Mouse (Mus musculus) ES-E14 (cell line): ENCODE results near the gene Tfpt. TPM values are rescaled to one million over a fixed set of nuclear protein-coding genes. Genes with fewer than 3 reads are reported as not detected.

Experiments used
- DNase-seq: peaks from one replicate; pipeline ENCODE4 v3.0.0-alpha.2; 2013; ENCODE audit warnings: low read depth, low spot score
- H3K27ac ChIP-seq: 2 replicates; pipeline ENCODE4 v1.5.1; 2012; ENCODE audit warnings: low read depth, mild to moderate bottlenecking, low read length, moderate library complexity, mixed read lengths; ENCODE audit not compliant: poor library complexity, insufficient read depth, severe bottlenecking
- H3K36me3 ChIP-seq: 2 replicates; pipeline ENCODE4 v1.6.1; 2012; ENCODE audit warnings: mild to moderate bottlenecking, low read length, moderate library complexity, mixed read lengths; ENCODE audit not compliant: control insufficient read depth, poor library complexity, insufficient read depth, severe bottlenecking
- H3K4me1 ChIP-seq, 2 experiments: fragments of 150-350 bp in 1 of 2; sonication (generic) in 1 of 2; 2 replicates each; pipeline ENCODE4 v1.6.1; 2012; ENCODE audit warnings: low read length in 2 of 2, mild to moderate bottlenecking in 1 of 2, mixed read lengths in 1 of 2; ENCODE audit not compliant: control insufficient read depth in 2 of 2, insufficient read depth in 2 of 2, poor library complexity in 1 of 2
- H3K4me3 ChIP-seq, 2 experiments: fragments of 150-350 bp in 1 of 2; sonication (generic) in 1 of 2; 2 replicates each; pipeline ENCODE4 v1.5.1; 2012; ENCODE audit warnings: low read length in 2 of 2, low read depth in 1 of 2, mild to moderate bottlenecking in 1 of 2, mixed read lengths in 1 of 2; ENCODE audit not compliant: insufficient read depth in 1 of 2, poor library complexity in 1 of 2, severe bottlenecking in 1 of 2
- H3K9ac ChIP-seq: 2 replicates; pipeline ENCODE4 v1.6.1; 2012; ENCODE audit warnings: low read depth, mild to moderate bottlenecking, low read length, mixed read lengths; ENCODE audit not compliant: poor library complexity, insufficient read depth, severe bottlenecking
- H3K9me3 ChIP-seq: fragments of 150-350 bp; sonication (generic); 2 replicates; pipeline ENCODE4 v1.6.1; 2012; ENCODE audit warnings: low read depth, mild to moderate bottlenecking, low read length; ENCODE audit not compliant: control insufficient read depth, insufficient read depth
- CHD2 ChIP-seq: IDR thresholded peaks from 2 replicates; pipeline ENCODE4 v1.6.1; 2014; ENCODE audit warnings: mild to moderate bottlenecking, low read depth, low read length, inconsistent platforms
- HCFC1 ChIP-seq: IDR thresholded peaks from 2 replicates; pipeline ENCODE4 v1.6.1; 2012; ENCODE audit warnings: low read length, inconsistent platforms, borderline replicate concordance; ENCODE audit not compliant: insufficient read depth
- MAFK ChIP-seq: IDR thresholded peaks from 2 replicates; pipeline ENCODE4 v1.6.1; 2014; ENCODE audit warnings: mild to moderate bottlenecking, low read depth, low read length, inconsistent platforms; ENCODE audit not compliant: insufficient read depth
- ZC3H11A ChIP-seq: IDR thresholded peaks from 2 replicates; pipeline ENCODE4 v1.6.1; 2012; ENCODE audit warnings: low read depth, mild to moderate bottlenecking, inconsistent platforms, low read length, borderline replicate concordance
- ZNF384 ChIP-seq: IDR thresholded peaks from 2 replicates; pipeline ENCODE4 v1.6.1; 2012; ENCODE audit warnings: low read depth, low read length, inconsistent platforms
- in situ Hi-C, 2 experiments: fragments of 600-800 bp; cut with MboI; formaldehyde crosslinking; loops; one replicate each; pipeline ENCODE4 v1.15.1; 2025; ENCODE audit warnings: low sequenced_read_pairs in 2 of 2, inconsistent platforms in 1 of 2; ENCODE audit not compliant: unreplicated experiment in 2 of 2
- total RNA-seq: library from RNA; depleted of rRNA; stranded (reverse); fragments of 300-350 nt; gene quantifications from 2 replicates; pipeline ENCODE4 v1.2.3, GENCODE M21; 2012

Gene Tfpt
- total RNA-seq, 1 experiment: 29.1 TPM

DNA sequence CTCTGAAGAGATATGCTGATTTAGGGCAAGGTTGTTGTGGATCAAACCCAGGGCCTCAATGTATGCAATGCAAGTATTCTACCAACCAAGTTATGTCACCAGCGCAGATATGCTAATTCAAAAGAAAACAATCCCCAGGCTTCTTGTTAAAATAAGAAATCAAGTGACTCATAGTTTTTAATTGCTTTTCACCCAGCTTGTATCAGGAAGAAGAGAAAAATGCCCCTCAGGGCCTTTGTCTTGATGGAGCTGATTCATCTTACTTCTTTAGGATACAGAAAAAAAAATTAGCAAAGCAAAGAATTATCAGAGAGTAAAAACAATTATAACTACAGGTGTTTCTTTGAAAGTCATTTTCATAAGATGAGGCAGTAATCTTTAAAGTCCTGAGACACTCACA is 42.4 kb downstream of the Tfpt start:
- TF ChIP-seq MAFK (no peak), ZNF384 (no peak), HCFC1 (no peak), CHD2 (no peak), ZC3H11A (no peak)
- Histone ChIP-seq H3K36me3 (no peaks in the 10 kb centered on the region), H3K9ac (no peak overlapping the region), H3K4me3 (no peak overlapping the region), H3K27ac (peak overlapping the region; percentile 91; the same call in 1 of the 2 replicates), H3K9me3 (no peaks in the 10 kb centered on the region), H3K4me1 (peaks cover 9 to 11% of the 10 kb centered on the region in 2 experiments)
- DNase-seq: no peak
- in situ Hi-C loops: no loop called here

DNA sequence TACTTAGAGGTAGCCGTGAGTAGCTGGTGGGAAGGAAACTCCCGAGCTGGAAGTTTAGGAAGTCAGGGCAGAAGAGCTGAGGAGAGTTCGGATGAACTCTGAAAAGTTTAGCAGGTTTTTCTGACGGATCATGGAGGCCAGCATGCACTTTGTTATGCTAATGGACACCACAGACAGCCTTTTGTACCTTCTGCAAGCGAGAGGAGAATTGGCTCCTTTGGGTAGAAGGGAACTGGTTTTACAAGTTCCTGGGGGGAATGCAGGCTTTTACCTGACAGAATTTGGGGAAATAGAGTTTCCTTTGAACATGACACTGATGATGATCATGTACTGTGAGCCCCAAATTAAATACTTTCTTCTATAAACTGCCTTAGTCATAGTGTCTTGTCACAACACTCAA is 43.5 kb downstream of the Tfpt start:
- DNase-seq: peak; percentile 63
- peaks cover 9 to 11% of the 10 kb centered on the region in 2 experiments for H3K4me1 ChIP-seq
- in situ Hi-C loops: no loop called here
- peak overlapping the region; percentile 40 to 49 for H3K4me3 ChIP-seq
- H3K27ac ChIP-seq: peak overlapping the region; percentile 98
- H3K9ac ChIP-seq: peak overlapping the region; percentile 66; the same call in 1 of the 2 replicates
- TF ChIP-seq ZNF384 (no peak; the same call in 1 of the 2 replicates), CHD2 (peak; percentile 66; the same call in 1 of the 2 replicates), ZC3H11A (no peak), HCFC1 (0 out of 2 replicates have a peak, but pooled peaks have one; percentile 26)
- H3K9me3 ChIP-seq: no peaks in the 10 kb centered on the region
- H3K36me3 ChIP-seq: no peaks in the 10 kb centered on the region

DNA sequence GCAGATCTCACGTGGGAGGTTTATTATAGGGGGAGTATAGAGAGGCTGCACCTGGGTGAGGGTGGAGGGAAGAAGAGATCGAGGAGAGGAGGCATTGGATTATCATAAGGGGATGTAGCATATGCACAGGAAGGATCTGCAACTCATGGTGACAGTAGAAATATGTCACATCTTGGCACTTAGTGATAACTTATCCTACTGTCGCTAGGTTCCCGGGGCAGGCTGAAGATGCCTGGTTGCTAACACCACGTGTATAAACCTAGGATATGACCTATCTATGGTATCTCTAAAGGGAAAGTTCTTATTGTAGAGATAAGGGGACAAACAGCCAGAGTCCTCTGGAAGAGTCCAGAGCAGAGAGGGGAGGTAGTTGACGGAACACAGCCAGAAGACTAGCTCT is 44.0 kb downstream of the Tfpt start:
- no peak for DNase-seq
- no peak for TF ChIP-seq ZNF384
- TF ChIP-seq MAFK: no peak
- no peak for TF ChIP-seq CHD2
- TF ChIP-seq ZC3H11A: no peak
- no peak for TF ChIP-seq HCFC1
- Histone ChIP-seq H3K36me3 (no peaks in the 10 kb centered on the region), H3K9ac (peak overlapping the region; percentile 66; the same call in 1 of the 2 replicates), H3K4me1 (peaks cover 9 to 11% of the 10 kb centered on the region in 2 experiments), H3K27ac (peak overlapping the region; percentile 98), H3K9me3 (no peaks in the 10 kb centered on the region), H3K4me3 (peak overlapping the region; percentile 40 to 49)
- in situ Hi-C loops: no loop called here

DNA sequence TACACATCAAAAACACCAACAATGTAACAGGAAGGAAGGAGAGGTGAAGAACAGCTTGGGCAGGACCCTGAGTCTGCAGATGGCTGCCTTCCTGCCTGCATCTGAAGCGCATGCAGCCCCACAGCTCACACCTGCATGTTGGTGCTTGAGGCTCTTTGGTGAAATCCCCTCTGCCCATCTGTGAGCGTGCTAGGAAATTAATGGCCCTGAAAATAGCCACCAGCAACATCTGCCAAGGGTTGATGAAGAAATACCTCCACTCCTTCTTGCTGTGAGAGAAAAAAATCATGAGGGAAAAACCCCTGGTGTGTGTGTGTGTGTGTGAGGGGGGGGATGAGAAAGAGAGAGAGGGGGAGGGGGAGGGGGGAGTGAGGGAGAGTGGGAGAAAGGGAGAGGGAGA is 49.7 kb downstream of the Tfpt start:
- no peak for DNase-seq
- Histone ChIP-seq H3K4me1 (peaks cover 6 to 9% of the 10 kb centered on the region in 2 experiments), H3K27ac (no peak overlapping the region), H3K9me3 (no peaks in the 10 kb centered on the region), H3K4me3 (no peak overlapping the region), H3K9ac (no peak overlapping the region), H3K36me3 (peaks cover 6% of the 10 kb centered on the region)
- TF ChIP-seq ZC3H11A: no peak
- TF ChIP-seq ZNF384: no peak
- TF ChIP-seq CHD2: no peak
- TF ChIP-seq MAFK: no peak
- no peak for TF ChIP-seq HCFC1
- in situ Hi-C loops: no loop called here

DNA sequence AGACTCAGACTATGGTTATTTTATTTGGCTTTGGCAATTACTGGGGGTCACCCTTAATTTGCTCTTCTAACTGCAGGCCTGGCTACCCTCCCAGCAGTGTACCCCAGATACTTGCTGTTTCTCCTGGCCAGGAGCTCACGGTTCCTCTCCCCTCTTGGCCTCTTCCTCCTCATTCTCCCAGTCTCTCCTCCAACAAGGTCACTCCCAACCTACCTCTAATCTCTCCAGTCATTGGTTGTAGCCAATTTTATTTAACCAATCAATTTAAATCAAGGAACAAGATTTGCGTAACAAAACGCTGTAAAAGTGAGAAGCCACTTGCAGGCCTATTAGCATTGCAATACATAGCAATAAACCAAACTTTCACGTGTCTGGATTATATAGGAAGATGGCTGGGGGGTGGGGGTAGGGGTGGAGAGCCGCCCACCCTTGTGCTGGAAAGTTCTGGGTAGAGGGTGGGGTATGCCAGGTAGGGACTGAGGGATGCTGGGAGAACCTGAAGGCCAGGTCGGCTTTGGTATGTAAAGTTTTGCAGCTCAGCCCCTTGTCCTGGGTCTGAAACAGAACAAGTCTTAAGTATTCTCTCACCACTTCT is 50.7 kb downstream of the Tfpt start:
- 0 out of 2 replicates have a peak, but pooled peaks have one; percentile 31 for TF ChIP-seq CHD2
- no peak for TF ChIP-seq HCFC1
- peak overlapping the region; percentile 68 to 73 for H3K4me3 ChIP-seq
- in situ Hi-C loops: no loop called here
- H3K36me3 ChIP-seq: peaks cover 6% of the 10 kb centered on the region
- DNase-seq: peak; percentile 65
- H3K9me3 ChIP-seq: no peaks in the 10 kb centered on the region
- H3K9ac ChIP-seq: peak overlapping the region; percentile 65
- peak overlapping the region; percentile 78 for H3K27ac ChIP-seq
- peaks cover 6% of the 10 kb centered on the region in 2 experiments for H3K4me1 ChIP-seq
